Mouse (Mus musculus) liver, adult 2 months (tissue): ENCODE measurements around the gene Cabin1. TPM values are rescaled to one million over a fixed set of nuclear protein-coding genes. Genes with fewer than 3 reads are reported as not detected.

Experiments
- DNase-seq: peaks from one replicate; pipeline ENCODE4 v3.0.0-alpha.2; 2011; ENCODE audit warnings: low read depth, low spot score; ENCODE audit errors: extremely low read depth
- H3K27ac ChIP-seq: fragments of 200-500 bp; replicated peaks from 2 replicates; pipeline ENCODE4 v1.5.1; 2012; ENCODE audit warnings: low read depth, mild to moderate bottlenecking, control low read depth, inconsistent platforms, low read length; ENCODE audit not compliant: insufficient read depth
- H3K27me3 ChIP-seq: fragments of 200-500 bp; 2 replicates; pipeline ENCODE4 v1.6.1; 2012; ENCODE audit warnings: mild to moderate bottlenecking, moderate library complexity, low read length, inconsistent platforms; ENCODE audit not compliant: control insufficient read depth, insufficient read depth
- H3K36me3 ChIP-seq: fragments of 200-500 bp; 2 replicates; pipeline ENCODE4 v1.6.1; 2012; ENCODE audit warnings: low read length, inconsistent platforms; ENCODE audit not compliant: control insufficient read depth, insufficient read depth
- H3K4me1 ChIP-seq: fragments of 200-500 bp; 2 replicates; pipeline ENCODE4 v1.6.1; 2011; ENCODE audit warnings: low read length; ENCODE audit not compliant: control insufficient read depth, insufficient read depth
- H3K4me3 ChIP-seq: fragments of 200-500 bp; 2 replicates; pipeline ENCODE4 v1.5.1; 2011; ENCODE audit warnings: low read depth, mild to moderate bottlenecking, control low read depth, low read length, moderate library complexity; ENCODE audit not compliant: insufficient read depth
- H3K79me2 ChIP-seq: fragments of 200-500 bp; 2 replicates; pipeline ENCODE4 v1.6.1; 2012; ENCODE audit warnings: inconsistent platforms, mild to moderate bottlenecking, low read length, moderate library complexity; ENCODE audit not compliant: control insufficient read depth, insufficient read depth
- H3K9ac ChIP-seq: fragments of 200-500 bp; 2 replicates; pipeline ENCODE4 v1.6.1; 2012; ENCODE audit warnings: low read depth, mild to moderate bottlenecking, control low read depth, inconsistent platforms, low read length
- CTCF ChIP-seq: fragments of 200-500 bp; IDR thresholded peaks from 2 replicates; pipeline ENCODE4 v1.5.1; 2011; ENCODE audit warnings: low read depth, low read length, control low read depth
- POLR2A ChIP-seq: fragments of 200-500 bp; IDR thresholded peaks from 2 replicates; pipeline ENCODE4 v1.6.1; 2011; ENCODE audit warnings: low read length, control low read depth; ENCODE audit not compliant: insufficient read depth; ENCODE audit errors: extremely low read depth
- WGBS: fragments of 180-500 bp; shearing (Covaris S2); methylation state at CpG from one replicate; pipeline ENCODE4 v1.1.7; 2018; 5-methylcytosine and 5-hydroxymethylcytosine counted together
- polyA plus RNA-seq: library from polyadenylated mRNA; depleted of rRNA; stranded (reverse); fragments of >200 nt; gene quantifications from 2 replicates; pipeline ENCODE4 v1.2.3, GENCODE M21; 2012
- total RNA-seq: library from RNA; depleted of rRNA; stranded (reverse); fragments of >200 nt; gene quantifications from 2 replicates; pipeline ENCODE4 v1.2.3, GENCODE M21; 2014

Cabin1 gene
- total and polyA plus RNA-seq, 2 experiments: 7.7 to 7.8 TPM

GRCm38 (mm10) chr10:75695078-75695477 is 69.1 kb downstream of the Cabin1 start:
- H3K27ac ChIP-seq: no peak overlapping the region
- H3K79me2 ChIP-seq: no peaks in the 10 kb centered on the region
- H3K27me3 ChIP-seq: no peaks in the 10 kb centered on the region
- H3K4me1 ChIP-seq: no peaks in the 10 kb centered on the region
- no peak overlapping the region for H3K9ac ChIP-seq
- peaks cover 19% of the 10 kb centered on the region; the same call in 1 of the 2 replicates for H3K36me3 ChIP-seq
- H3K4me3 ChIP-seq: no peak overlapping the region
- 97% methylated on average over 5 of the region's 5 CpGs for WGBS
- DNase-seq: no peak
- TF ChIP-seq CTCF (no peak), POLR2A (no peak)

- Histone ChIP-seq H3K27ac (no peak overlapping the region), H3K9ac (no peak overlapping the region), H3K36me3 (peaks cover 19% of the 10 kb centered on the region; the same call in 1 of the 2 replicates), H3K4me1 (no peaks in the 10 kb centered on the region), H3K27me3 (no peaks in the 10 kb centered on the region), H3K4me3 (no peak overlapping the region), H3K79me2 (no peaks in the 10 kb centered on the region)
- 93% methylated on average over 9 of the region's 9 CpGs for WGBS
- TF ChIP-seq CTCF (no peak), POLR2A (no peak)
- no peak for DNase-seq
These were observed 69.6 kb downstream of the Cabin1 start for GRCm38 (mm10) chr10:75694567-75694966.

GRCm38 (mm10) chr10:75693451-75694233 is 70.5 kb downstream of the Cabin1 start:
- Histone ChIP-seq H3K4me1 (no peaks in the 10 kb centered on the region), H3K79me2 (no peaks in the 10 kb centered on the region), H3K27ac (no peak overlapping the region), H3K9ac (no peak overlapping the region), H3K4me3 (no peak overlapping the region), H3K36me3 (peaks cover 18% of the 10 kb centered on the region; the same call in 1 of the 2 replicates), H3K27me3 (no peaks in the 10 kb centered on the region)
- WGBS: 95% methylated on average over 11 of the region's 11 CpGs
- TF ChIP-seq POLR2A (no peak), CTCF (no peak)
- DNase-seq: no peak

- WGBS: 98% methylated on average over 2 of the region's 2 CpGs
These were observed 75.5 kb downstream of the Cabin1 start for GRCm38 (mm10) chr10:75688598-75688997.

GRCm38 (mm10) chr10:75686724-75687123 is 77.4 kb downstream of the Cabin1 start:
- no peak overlapping the region for H3K4me3 ChIP-seq
- no peaks in the 10 kb centered on the region for H3K79me2 ChIP-seq
- no peak overlapping the region for H3K27ac ChIP-seq
- no peaks in the 10 kb centered on the region for H3K4me1 ChIP-seq
- H3K36me3 ChIP-seq: peaks cover 9% of the 10 kb centered on the region
- no peaks in the 10 kb centered on the region for H3K27me3 ChIP-seq
- WGBS: 84% methylated on average over 4 of the region's 4 CpGs
- DNase-seq: no peak
- TF ChIP-seq POLR2A: no peak
- no peak for TF ChIP-seq CTCF
- H3K9ac ChIP-seq: no peak overlapping the region

More at GRCm38 (mm10) chr10:75688598-75688997, 75.5 kb downstream of the Cabin1 start:
- no peaks in the 10 kb centered on the region for H3K4me1 ChIP-seq
- no peak overlapping the region for H3K9ac ChIP-seq
- no peak overlapping the region for H3K27ac ChIP-seq
- H3K79me2 ChIP-seq: no peaks in the 10 kb centered on the region
- no peak for TF ChIP-seq CTCF
- no peak for TF ChIP-seq POLR2A
- H3K36me3 ChIP-seq: peaks cover 12% of the 10 kb centered on the region
- no peaks in the 10 kb centered on the region for H3K27me3 ChIP-seq
- DNase-seq: no peak
- H3K4me3 ChIP-seq: no peak overlapping the region
